Mouse (Mus musculus) liver, postnatal 0 days (tissue): ENCODE data around the gene Map3k4.

Experiments
- CTCF ChIP-seq: sonication (generic); IDR thresholded peaks from 2 replicates; pipeline ENCODE4 v1.5.1; 2016; ENCODE audit warnings: antibody characterized with exemption, low read depth
- EP300 ChIP-seq: IDR thresholded peaks from 2 replicates; pipeline ENCODE4 v1.6.1; 2016; ENCODE audit warnings: antibody characterized with exemption, low read depth, mild to moderate bottlenecking

- TF ChIP-seq CTCF, result no peak
- TF ChIP-seq EP300, result no peak
These were observed 115.1 kb downstream of the Map3k4 start for GRCm38 (mm10) chr17:12203414-12203897.
